Mouse (Mus musculus) forebrain, embryonic 16.5 days (tissue): Measurements from ENCODE around the gene Crip3. TPM values are rescaled to one million over a fixed set of nuclear protein-coding genes. Genes with fewer than 3 reads are reported as not detected.
A peak's percentile ranks its signal among the peaks of the same experiment; 100 is the strongest.

ENCODE experiments used
- ATAC-seq: fragments of 200-750 bp; cut with Nextera tagmentation; 2 replicates; pipeline ENCODE4 v1.8.0; 2017; ENCODE audit warnings: mild to moderate bottlenecking, moderate library complexity
- H3K27ac ChIP-seq: fragments of 300-500 bp; sonication (generic); 2 replicates; pipeline ENCODE4 v1.5.1; 2014; ENCODE audit warnings: low read length, control low read depth
- H3K27me3 ChIP-seq: fragments of 300-500 bp; sonication (generic); replicated peaks from 2 replicates; pipeline ENCODE4 v1.6.1; 2014; ENCODE audit warnings: low read length; ENCODE audit not compliant: control insufficient read depth, insufficient read depth
- H3K36me3 ChIP-seq: fragments of 300-500 bp; sonication (generic); 2 replicates; pipeline ENCODE4 v1.6.1; 2014; ENCODE audit not compliant: control insufficient read depth, insufficient read depth
- H3K4me1 ChIP-seq: fragments of 300-500 bp; sonication (generic); replicated peaks from 2 replicates; pipeline ENCODE4 v1.6.1; 2014; ENCODE audit warnings: low read length; ENCODE audit not compliant: control insufficient read depth, insufficient read depth
- H3K4me2 ChIP-seq: fragments of 300-500 bp; sonication (generic); 2 replicates; pipeline ENCODE4 v1.6.1; 2014; ENCODE audit warnings: mild to moderate bottlenecking, low read length, control low read depth
- H3K4me3 ChIP-seq: fragments of 300-500 bp; sonication (generic); replicated peaks from 2 replicates; pipeline ENCODE4 v1.5.1; 2014; ENCODE audit warnings: mild to moderate bottlenecking, low read length, control low read depth
- H3K9ac ChIP-seq: fragments of 300-500 bp; sonication (generic); replicated peaks from 2 replicates; pipeline ENCODE4 v1.6.1; 2014; ENCODE audit warnings: low read depth, low read length, control low read depth
- H3K9me3 ChIP-seq: fragments of 300-500 bp; sonication (generic); 2 replicates; pipeline ENCODE4 v1.6.1; 2016; ENCODE audit warnings: low read length; ENCODE audit not compliant: control insufficient read depth
- WGBS: fragments of 180-500 bp; shearing (Covaris S2); extraction: QIAGEN DNeasy Blood & Tissue Kit; methylation state at CpG from one replicate; pipeline ENCODE4 v1.1.7; 2014; 5-methylcytosine and 5-hydroxymethylcytosine counted together
- polyA plus RNA-seq: library from polyadenylated mRNA; unstranded; fragments of >200 nt; fragmentation: Nextera tagmentation; extraction: Ambion mirVana; gene quantifications from 2 replicates; pipeline ENCODE4 v1.2.1, GENCODE M21; 2015

Crip3 gene
- polyA plus RNA-seq, 1 experiment from 2014 or later, result 2.2 TPM

- no peak overlapping the region for H3K27ac ChIP-seq
- H3K36me3 ChIP-seq, result 0 out of 2 replicates have a peak, but pooled peaks cover 2% of the 10 kb centered on the region
- no peak overlapping the region for H3K9ac ChIP-seq
- H3K9me3 ChIP-seq, result no peaks in the 10 kb centered on the region
- no peak overlapping the region for H3K4me2 ChIP-seq
- H3K4me3 ChIP-seq, result no peak overlapping the region
- H3K4me1 ChIP-seq, result peaks cover 2% of the 10 kb centered on the region; the same call in 1 of the 2 replicates
- H3K27me3 ChIP-seq, result no peaks in the 10 kb centered on the region
- no peak for ATAC-seq
Observed at GRCm38 (mm10) chr17:46426496-46426895, 2.2 kb upstream of the Crip3 start.

DNA sequence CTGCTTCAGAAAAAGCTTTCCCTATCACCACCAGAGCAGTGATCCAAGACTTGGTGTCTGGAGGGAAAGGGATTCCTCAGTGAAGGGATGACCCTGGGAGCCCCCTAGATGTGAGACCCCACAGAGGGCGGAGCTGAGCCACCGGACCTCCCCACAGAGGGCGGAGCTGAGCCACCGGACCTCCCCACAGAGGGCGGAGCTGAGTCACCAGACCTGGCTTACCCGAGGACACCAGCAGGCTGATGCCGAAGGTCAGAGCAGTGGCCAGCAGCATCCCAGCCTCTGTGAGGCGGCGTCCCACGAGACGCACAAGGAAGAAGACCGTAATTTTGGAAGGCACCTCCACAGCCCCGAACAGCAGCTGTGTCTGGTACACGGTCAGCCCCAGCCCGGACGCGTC is 4.9 kb downstream of the Crip3 start:
- H3K27ac ChIP-seq, result no peak overlapping the region
- no peak overlapping the region for H3K9ac ChIP-seq
- WGBS, result 5% methylated on average over 17 of the region's 17 CpGs
- H3K4me3 ChIP-seq, result no peak overlapping the region
- H3K4me1 ChIP-seq, result peaks cover 4% of the 10 kb centered on the region; the same call in 1 of the 2 replicates
- no peaks in the 10 kb centered on the region for H3K27me3 ChIP-seq
- peak overlapping the region; percentile 18 for H3K4me2 ChIP-seq
- H3K36me3 ChIP-seq, result no peaks in the 10 kb centered on the region
- no peaks in the 10 kb centered on the region for H3K9me3 ChIP-seq
- ATAC-seq, result no peak

DNA sequence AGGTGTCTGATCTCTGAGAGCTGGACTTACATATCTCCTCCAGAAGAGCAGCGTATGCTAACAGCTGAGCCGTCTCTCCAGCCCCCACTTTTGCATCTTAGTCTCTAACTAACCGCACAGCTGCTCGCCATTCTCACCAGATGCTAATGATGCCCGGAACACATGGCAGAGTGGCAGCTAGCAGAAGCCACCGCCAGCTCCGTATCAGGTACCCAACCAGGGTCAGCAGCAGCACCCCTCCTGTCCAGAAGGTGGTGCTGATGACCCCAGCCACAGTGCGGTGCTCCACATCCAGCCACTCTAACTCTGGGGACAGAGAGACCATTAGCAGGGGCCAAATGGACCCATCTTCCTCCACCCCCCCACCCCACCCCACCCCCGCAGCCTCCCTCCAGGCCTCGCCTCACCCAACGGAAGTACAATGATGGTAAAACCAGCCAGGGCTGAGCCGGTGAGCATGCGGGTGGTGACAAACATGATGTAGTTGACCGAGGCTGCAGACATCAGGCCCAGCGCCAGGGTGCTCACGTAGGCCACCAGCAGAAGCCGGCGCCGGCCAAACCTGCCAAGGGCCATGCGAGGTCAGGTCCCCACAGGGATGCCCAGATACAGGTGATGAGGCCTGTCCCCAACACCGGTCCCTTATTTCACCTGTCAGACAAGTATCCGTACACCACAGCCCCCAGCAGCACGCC is 8.1 kb downstream of the Crip3 start:
- Histone ChIP-seq H3K27me3 (no peaks in the 10 kb centered on the region), H3K9me3 (no peaks in the 10 kb centered on the region), H3K4me1 (peaks cover 4% of the 10 kb centered on the region; the same call in 1 of the 2 replicates), H3K4me3 (no peak overlapping the region), H3K9ac (no peak overlapping the region), H3K27ac (no peak overlapping the region), H3K4me2 (no peak overlapping the region), H3K36me3 (no peaks in the 10 kb centered on the region)
- 25% methylated on average over 23 of the region's 23 CpGs for WGBS
- peak; percentile 56 for ATAC-seq

- no peaks in the 10 kb centered on the region for H3K9me3 ChIP-seq
- no peak within 1 kb of the TSS for H3K4me2 ChIP-seq
- no peak within 1 kb of the TSS for H3K9ac ChIP-seq
- 76% methylated on average over 4 of the region's 4 CpGs for WGBS
- H3K4me1 ChIP-seq, result peaks cover 4% of the 10 kb centered on the region; the same call in 1 of the 2 replicates
- no peaks in the 10 kb centered on the region for H3K27me3 ChIP-seq
- ATAC-seq, result no peak
- H3K4me3 ChIP-seq, result no peak within 1 kb of the TSS
- H3K36me3 ChIP-seq, result no peaks in the 10 kb centered on the region
- no peak within 1 kb of the TSS for H3K27ac ChIP-seq
Observed at GRCm38 (mm10) chr17:46438298-46438873, 9.7 kb downstream of the Crip3 start, which contains the start of gene Slc22a7. Gene Slc22a7, minus strand, starts transcription at chr17:46438457.

- WGBS, result 90% methylated on average over 10 of the region's 10 CpGs
- H3K27me3 ChIP-seq, result no peaks in the 10 kb centered on the region
Observed at GRCm38 (mm10) chr17:46439176-46439575, 10.4 kb downstream of the Crip3 start.

DNA sequence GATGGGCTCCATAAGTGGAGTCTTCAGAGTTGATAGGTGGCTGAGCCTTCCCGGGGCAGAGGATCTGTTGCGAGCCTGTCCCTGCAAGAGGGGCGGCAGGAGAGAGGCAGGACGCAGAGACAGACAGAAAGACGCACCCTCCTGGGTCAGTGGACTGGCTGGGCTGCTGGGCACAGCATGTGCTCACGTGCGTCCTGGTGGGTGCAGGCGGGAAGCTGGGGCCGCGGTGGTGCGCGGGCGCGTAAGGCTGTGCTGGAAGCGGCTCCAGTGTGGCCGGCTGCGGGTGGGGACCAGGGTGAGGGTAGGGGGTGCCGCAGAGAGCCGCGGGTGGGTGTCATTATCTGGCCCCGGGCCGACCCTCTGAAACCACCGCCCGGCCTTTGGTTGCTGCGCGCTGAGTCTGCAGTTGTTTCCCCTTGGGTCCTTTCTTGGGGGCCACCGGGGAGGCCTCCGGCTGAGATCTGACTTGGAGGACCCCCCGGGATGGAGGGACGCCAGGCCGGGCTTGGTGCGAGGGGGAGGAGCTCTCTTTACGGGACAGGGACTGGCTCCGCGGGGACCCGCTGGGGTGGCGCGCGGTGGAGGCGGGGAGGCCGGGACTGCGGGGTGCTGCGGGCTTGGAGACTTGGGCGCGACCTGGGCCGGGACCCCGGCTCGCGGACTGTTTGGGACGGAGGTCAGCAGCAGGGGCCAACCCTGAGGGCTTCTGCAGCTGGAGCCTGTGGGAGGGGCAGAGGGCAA is 16.3 kb downstream of the Crip3 start:
- Histone ChIP-seq H3K4me1 (no peaks in the 10 kb centered on the region), H3K9ac (no peak overlapping the region), H3K36me3 (no peaks in the 10 kb centered on the region), H3K27me3 (peaks cover 12% of the 10 kb centered on the region), H3K4me2 (no peak overlapping the region), H3K9me3 (no peaks in the 10 kb centered on the region), H3K4me3 (no peak overlapping the region), H3K27ac (no peak overlapping the region)
- WGBS, result 7% methylated on average over 50 of the region's 50 CpGs
- no peak for ATAC-seq

More at GRCm38 (mm10) chr17:46439176-46439575, 10.4 kb downstream of the Crip3 start:
- H3K36me3 ChIP-seq, result no peaks in the 10 kb centered on the region
- no peaks in the 10 kb centered on the region for H3K9me3 ChIP-seq
- peaks cover 4% of the 10 kb centered on the region; the same call in 1 of the 2 replicates for H3K4me1 ChIP-seq
- no peak overlapping the region for H3K27ac ChIP-seq
- no peak overlapping the region for H3K9ac ChIP-seq
- no peak for ATAC-seq
- no peak overlapping the region for H3K4me3 ChIP-seq
- no peak overlapping the region for H3K4me2 ChIP-seq

DNA sequence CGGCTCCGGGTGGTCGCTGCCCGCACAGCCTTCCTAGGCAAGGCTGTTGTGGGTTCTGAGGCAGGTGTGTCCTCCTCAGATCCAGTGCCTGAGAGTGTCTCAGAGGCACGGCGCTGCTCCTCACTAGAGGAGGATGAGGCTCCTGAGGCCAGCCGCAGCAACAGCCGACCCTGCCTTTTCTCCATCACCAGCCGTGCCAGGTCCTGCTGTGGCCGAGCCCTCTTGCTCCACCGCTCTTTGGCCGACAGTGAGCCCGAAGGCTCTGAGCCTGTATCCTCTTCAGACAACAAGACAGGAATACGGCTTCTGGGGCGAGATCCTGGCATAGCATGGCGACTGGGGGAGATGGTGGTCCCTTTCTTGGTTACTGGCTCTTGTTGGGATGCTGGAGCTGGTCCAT is 17.5 kb downstream of the Crip3 start:
- no peaks in the 10 kb centered on the region for H3K9me3 ChIP-seq
- H3K9ac ChIP-seq, result no peak overlapping the region
- no peak overlapping the region for H3K27ac ChIP-seq
- H3K4me2 ChIP-seq, result no peak overlapping the region
- H3K36me3 ChIP-seq, result no peaks in the 10 kb centered on the region
- WGBS, result 92% methylated on average over 16 of the region's 16 CpGs
- H3K27me3 ChIP-seq, result peaks cover 12% of the 10 kb centered on the region
- H3K4me3 ChIP-seq, result no peak overlapping the region
- no peaks in the 10 kb centered on the region for H3K4me1 ChIP-seq
- ATAC-seq, result no peak

- H3K9ac ChIP-seq, result no peak overlapping the region
- H3K27me3 ChIP-seq, result 0 out of 2 replicates have a peak, but pooled peaks cover 4% of the 10 kb centered on the region
- H3K36me3 ChIP-seq, result no peaks in the 10 kb centered on the region
- H3K4me3 ChIP-seq, result no peak overlapping the region
- 30% methylated on average over 5 of the region's 5 CpGs for WGBS
- no peaks in the 10 kb centered on the region for H3K9me3 ChIP-seq
- peaks cover 26% of the 10 kb centered on the region for H3K4me1 ChIP-seq
- no peak for ATAC-seq
- no peak overlapping the region for H3K27ac ChIP-seq
- no peak overlapping the region for H3K4me2 ChIP-seq
Observed at GRCm38 (mm10) chr17:46452683-46453082, 24.0 kb downstream of the Crip3 start.

DNA sequence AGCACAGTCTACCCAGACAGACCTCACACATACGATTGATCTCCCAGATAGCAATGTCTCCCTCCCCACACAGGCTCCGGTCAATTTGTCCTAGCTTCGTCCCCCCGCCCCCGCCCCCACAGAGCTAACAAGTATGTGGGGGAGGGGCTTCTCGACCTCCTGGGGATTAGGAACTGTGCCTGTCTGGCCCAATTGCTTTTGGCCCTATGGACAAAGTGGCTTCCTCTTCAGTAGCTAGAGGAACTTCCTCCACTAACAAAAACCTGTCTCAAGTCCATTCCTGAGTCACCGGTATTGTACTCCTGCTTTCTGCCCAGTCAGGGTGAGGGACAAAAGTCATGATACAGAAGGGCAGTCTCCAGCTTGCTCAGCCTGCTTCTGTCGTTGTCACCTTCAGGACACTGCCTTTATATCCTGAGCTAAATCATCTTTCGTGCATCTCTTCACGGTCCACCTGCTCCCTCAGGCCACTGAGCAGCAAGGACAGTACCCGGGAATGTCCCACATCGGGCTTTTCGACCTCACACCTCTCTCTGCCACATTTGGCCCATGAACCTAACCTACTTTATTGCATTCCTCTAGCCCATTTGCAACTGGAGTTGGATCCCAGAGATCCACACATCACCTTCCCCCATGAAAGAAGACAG is 24.7 kb downstream of the Crip3 start:
- 0 out of 2 replicates have a peak, but pooled peaks cover 4% of the 10 kb centered on the region for H3K27me3 ChIP-seq
- WGBS, result 15% methylated on average over 13 of the region's 13 CpGs
- H3K9me3 ChIP-seq, result no peaks in the 10 kb centered on the region
- H3K27ac ChIP-seq, result no peak overlapping the region
- no peak overlapping the region for H3K4me3 ChIP-seq
- no peaks in the 10 kb centered on the region for H3K36me3 ChIP-seq
- peaks cover 26% of the 10 kb centered on the region for H3K4me1 ChIP-seq
- no peak for ATAC-seq
- H3K9ac ChIP-seq, result no peak overlapping the region
- peak overlapping the region; percentile 65 for H3K4me2 ChIP-seq
